12 mouse cellular contexts compared by ENCODE assay signal in genomic region chr11:96746648-96747047, GRCm38 (mm10).
"Had no signal": no experiment of that assay in that cellular context is flagged by ENCODE, and none has a peak within 500 bp of the region (broad histone marks: within the 10 kb centered on the region; RNA-seq: fewer than 3 reads in every experiment).

No protein-coding gene starts in this region.

- H3K4me3 ChIP-seq: limb, embryonic 13.5 days; midbrain, embryonic 15.5 days had no signal

- H3K36me3 ChIP-seq: limb, embryonic 13.5 days; midbrain, embryonic 15.5 days had no signal

- H3K9me3 ChIP-seq: limb, embryonic 13.5 days; midbrain, embryonic 15.5 days had no signal

- ATAC-seq: midbrain, embryonic 15.5 days had no signal

- H3K9ac ChIP-seq: limb, embryonic 13.5 days; liver, embryonic 14.5 days; midbrain, embryonic 15.5 days had no signal

- H3K4me2 ChIP-seq: limb, embryonic 13.5 days; midbrain, embryonic 11.5 days; midbrain, embryonic 15.5 days had no signal

- H3K27me3 ChIP-seq: midbrain, embryonic 15.5 days had no signal

- DNase-seq: kidney, adult 9 months; kidney, postnatal 36 days; left cerebral cortex, postnatal 4 days; lung, adult 18-20 months; right cerebral cortex, adult 18-20 months; right cerebral cortex, postnatal 25 days; thymus, postnatal 36 days had no signal

- H3K27ac ChIP-seq: kidney, postnatal 0 days; limb, embryonic 13.5 days; liver, embryonic 14.5 days; midbrain, embryonic 15.5 days had no signal
